Mouse (Mus musculus): ENCODE measurements around the gene Dync1i2. TPM values are rescaled to one million over a fixed set of nuclear protein-coding genes. Genes with fewer than 3 reads are reported as not detected.

The Dync1i2 gene
- polyA plus RNA-seq, 1 experiment from 2014 or later = 78.5 TPM

- Histone ChIP-seq H3K4me3 (ENCODE audit: low read depth, low read length) (no peak overlapping the region), H3K27ac (ENCODE audit: low read depth, low read length) (peak overlapping the region; percentile 1; the same call in 1 of the 2 replicates), H3K4me1 (replicated peaks; ENCODE audit: control insufficient read depth, insufficient read depth, low read length) (peaks cover 14% of the 10 kb centered on the region), H3K27me3 (replicated peaks; ENCODE audit: control insufficient read depth, insufficient read depth, low read length) (no peaks in the 10 kb centered on the region), H3K9me3 (ENCODE audit: control insufficient read depth, low read length) (no peaks in the 10 kb centered on the region), H3K4me2 (no peak overlapping the region), H3K9ac (ENCODE audit: low read depth, low read length) (no peak overlapping the region), H3K36me3 (ENCODE audit: control insufficient read depth, insufficient read depth, low read length) (peaks cover 5% of the 10 kb centered on the region; the same call in 1 of the 2 replicates)
- no peak for DNase-seq (ENCODE audit: low spot score)
- 19% methylated on average over 1 of the region's 1 CpGs for WGBS
- peak; percentile 61 for ATAC-seq (replicated peaks; ENCODE audit: low FRiP score)
Observed at GRCm38 (mm10) chr2:71269332-71269731, 57.8 kb downstream of the Dync1i2 start.

GRCm38 (mm10) chr2:71270085-71270484 is 58.6 kb downstream of the Dync1i2 start:
- Histone ChIP-seq H3K27me3 (replicated peaks; ENCODE audit: control insufficient read depth, insufficient read depth, low read length) (no peaks in the 10 kb centered on the region), H3K36me3 (ENCODE audit: control insufficient read depth, insufficient read depth, low read length) (peaks cover 5% of the 10 kb centered on the region; the same call in 1 of the 2 replicates), H3K9ac (ENCODE audit: low read depth, low read length) (no peak overlapping the region), H3K4me2 (peak overlapping the region; percentile 50), H3K4me3 (ENCODE audit: low read depth, low read length) (no peak overlapping the region), H3K9me3 (ENCODE audit: control insufficient read depth, low read length) (no peaks in the 10 kb centered on the region), H3K27ac (ENCODE audit: low read depth, low read length) (peak overlapping the region; percentile 73), H3K4me1 (replicated peaks; ENCODE audit: control insufficient read depth, insufficient read depth, low read length) (peaks cover 14% of the 10 kb centered on the region)
- 40% methylated on average over 4 of the region's 4 CpGs for WGBS
- DNase-seq (ENCODE audit: low spot score) = no peak
- peak; percentile 80 for ATAC-seq (replicated peaks; ENCODE audit: low FRiP score)

GRCm38 (mm10) chr2:71273955-71274679 is 62.6 kb downstream of the Dync1i2 start:
- ATAC-seq (replicated peaks; ENCODE audit: low FRiP score) = no peak
- Histone ChIP-seq H3K9ac (ENCODE audit: low read depth, low read length) (no peak overlapping the region), H3K9me3 (ENCODE audit: control insufficient read depth, low read length) (no peaks in the 10 kb centered on the region), H3K4me2 (no peak overlapping the region), H3K27ac (ENCODE audit: low read depth, low read length) (no peak overlapping the region), H3K36me3 (ENCODE audit: control insufficient read depth, insufficient read depth, low read length) (no peaks in the 10 kb centered on the region), H3K27me3 (replicated peaks; ENCODE audit: control insufficient read depth, insufficient read depth, low read length) (no peaks in the 10 kb centered on the region), H3K4me1 (replicated peaks; ENCODE audit: control insufficient read depth, insufficient read depth, low read length) (peaks cover 10% of the 10 kb centered on the region), H3K4me3 (ENCODE audit: low read depth, low read length) (no peak overlapping the region)
- no peak for DNase-seq (ENCODE audit: low spot score)
- 66% methylated on average over 23 of the region's 23 CpGs for WGBS

- Histone ChIP-seq H3K4me1 (replicated peaks; ENCODE audit: control insufficient read depth, insufficient read depth, low read length) (peaks cover 2% of the 10 kb centered on the region; the same call in 1 of the 2 replicates), H3K27me3 (replicated peaks; ENCODE audit: control insufficient read depth, insufficient read depth, low read length) (no peaks in the 10 kb centered on the region), H3K9me3 (ENCODE audit: control insufficient read depth, low read length) (no peaks in the 10 kb centered on the region), H3K27ac (ENCODE audit: low read depth, low read length) (no peak overlapping the region), H3K9ac (ENCODE audit: low read depth, low read length) (no peak overlapping the region), H3K4me3 (ENCODE audit: low read depth, low read length) (no peak overlapping the region), H3K4me2 (no peak overlapping the region), H3K36me3 (ENCODE audit: control insufficient read depth, insufficient read depth, low read length) (no peaks in the 10 kb centered on the region)
- no peak for ATAC-seq (replicated peaks; ENCODE audit: low FRiP score)
- WGBS = 88% methylated on average over 7 of the region's 7 CpGs
- no peak for DNase-seq (ENCODE audit: low spot score)
Observed at GRCm38 (mm10) chr2:71275734-71276133, 64.2 kb downstream of the Dync1i2 start.

- Histone ChIP-seq H3K4me1 (replicated peaks; ENCODE audit: control insufficient read depth, insufficient read depth, low read length) (no peaks in the 10 kb centered on the region), H3K9ac (ENCODE audit: low read depth, low read length) (no peak overlapping the region), H3K4me2 (no peak overlapping the region), H3K4me3 (ENCODE audit: low read depth, low read length) (no peak overlapping the region), H3K27ac (ENCODE audit: low read depth, low read length) (no peak overlapping the region), H3K27me3 (replicated peaks; ENCODE audit: control insufficient read depth, insufficient read depth, low read length) (no peaks in the 10 kb centered on the region), H3K9me3 (ENCODE audit: control insufficient read depth, low read length) (no peaks in the 10 kb centered on the region), H3K36me3 (ENCODE audit: control insufficient read depth, insufficient read depth, low read length) (peaks cover 10% of the 10 kb centered on the region)
- 80% methylated on average over 23 of the region's 23 CpGs for WGBS
- DNase-seq (ENCODE audit: low spot score) (no peak), ATAC-seq (replicated peaks; ENCODE audit: low FRiP score) (no peak)
Observed at GRCm38 (mm10) chr2:71278791-71279775, 67.6 kb downstream of the Dync1i2 start.

- Histone ChIP-seq H3K4me2 (no peak overlapping the region), H3K27ac (ENCODE audit: low read depth, low read length) (no peak overlapping the region), H3K9me3 (ENCODE audit: control insufficient read depth, low read length) (no peaks in the 10 kb centered on the region), H3K36me3 (ENCODE audit: control insufficient read depth, insufficient read depth, low read length) (peaks cover 10% of the 10 kb centered on the region), H3K27me3 (replicated peaks; ENCODE audit: control insufficient read depth, insufficient read depth, low read length) (no peaks in the 10 kb centered on the region), H3K9ac (ENCODE audit: low read depth, low read length) (no peak overlapping the region), H3K4me1 (replicated peaks; ENCODE audit: control insufficient read depth, insufficient read depth, low read length) (no peaks in the 10 kb centered on the region), H3K4me3 (ENCODE audit: low read depth, low read length) (no peak overlapping the region)
- DNase-seq (ENCODE audit: low spot score) (no peak), ATAC-seq (replicated peaks; ENCODE audit: low FRiP score) (no peak)
- WGBS = 83% methylated on average over 1 of the region's 1 CpGs
Observed at GRCm38 (mm10) chr2:71281981-71282380, 70.5 kb downstream of the Dync1i2 start.

- Histone ChIP-seq H3K9ac (ENCODE audit: low read depth, low read length) (no peak overlapping the region), H3K4me2 (no peak overlapping the region), H3K4me3 (ENCODE audit: low read depth, low read length) (no peak overlapping the region), H3K4me1 (replicated peaks; ENCODE audit: control insufficient read depth, insufficient read depth, low read length) (no peaks in the 10 kb centered on the region), H3K9me3 (ENCODE audit: control insufficient read depth, low read length) (no peaks in the 10 kb centered on the region), H3K27me3 (replicated peaks; ENCODE audit: control insufficient read depth, insufficient read depth, low read length) (no peaks in the 10 kb centered on the region), H3K27ac (ENCODE audit: low read depth, low read length) (no peak overlapping the region), H3K36me3 (ENCODE audit: control insufficient read depth, insufficient read depth, low read length) (no peaks in the 10 kb centered on the region)
- ATAC-seq (replicated peaks; ENCODE audit: low FRiP score) (no peak), DNase-seq (ENCODE audit: low spot score) (no peak)
- WGBS = 78% methylated on average over 6 of the region's 6 CpGs
Observed at GRCm38 (mm10) chr2:71290107-71290775, 78.7 kb downstream of the Dync1i2 start.

GRCm38 (mm10) chr2:71291566-71291965 is 80.1 kb downstream of the Dync1i2 start:
- no peak for DNase-seq (ENCODE audit: low spot score)
- Histone ChIP-seq H3K4me3 (ENCODE audit: low read depth, low read length) (no peak overlapping the region), H3K27me3 (replicated peaks; ENCODE audit: control insufficient read depth, insufficient read depth, low read length) (no peaks in the 10 kb centered on the region), H3K9me3 (ENCODE audit: control insufficient read depth, low read length) (no peaks in the 10 kb centered on the region), H3K4me2 (no peak overlapping the region), H3K36me3 (ENCODE audit: control insufficient read depth, insufficient read depth, low read length) (no peaks in the 10 kb centered on the region), H3K9ac (ENCODE audit: low read depth, low read length) (no peak overlapping the region), H3K27ac (ENCODE audit: low read depth, low read length) (no peak overlapping the region), H3K4me1 (replicated peaks; ENCODE audit: control insufficient read depth, insufficient read depth, low read length) (no peaks in the 10 kb centered on the region)
- 70% methylated on average over 5 of the region's 5 CpGs for WGBS
- ATAC-seq (replicated peaks; ENCODE audit: low FRiP score) = no peak

All from liver, embryonic 11.5 days (tissue).